Mouse (Mus musculus) embryonic fibroblast, embryonic 13.5 days (primary cell): ENCODE data around the gene Nav2.

ENCODE experiments used
- CTCF ChIP-seq: IDR thresholded peaks from 2 replicates; pipeline ENCODE4 v1.5.1; 2011; ENCODE audit warnings: mild to moderate bottlenecking, control low read depth, low read length, moderate library complexity, borderline replicate concordance; ENCODE audit not compliant: insufficient read depth
- POLR2A ChIP-seq: IDR thresholded peaks from 2 replicates; pipeline ENCODE4 v1.6.1; 2011; ENCODE audit warnings: low read depth, mild to moderate bottlenecking, control low read depth, low read length, moderate library complexity

DNA sequence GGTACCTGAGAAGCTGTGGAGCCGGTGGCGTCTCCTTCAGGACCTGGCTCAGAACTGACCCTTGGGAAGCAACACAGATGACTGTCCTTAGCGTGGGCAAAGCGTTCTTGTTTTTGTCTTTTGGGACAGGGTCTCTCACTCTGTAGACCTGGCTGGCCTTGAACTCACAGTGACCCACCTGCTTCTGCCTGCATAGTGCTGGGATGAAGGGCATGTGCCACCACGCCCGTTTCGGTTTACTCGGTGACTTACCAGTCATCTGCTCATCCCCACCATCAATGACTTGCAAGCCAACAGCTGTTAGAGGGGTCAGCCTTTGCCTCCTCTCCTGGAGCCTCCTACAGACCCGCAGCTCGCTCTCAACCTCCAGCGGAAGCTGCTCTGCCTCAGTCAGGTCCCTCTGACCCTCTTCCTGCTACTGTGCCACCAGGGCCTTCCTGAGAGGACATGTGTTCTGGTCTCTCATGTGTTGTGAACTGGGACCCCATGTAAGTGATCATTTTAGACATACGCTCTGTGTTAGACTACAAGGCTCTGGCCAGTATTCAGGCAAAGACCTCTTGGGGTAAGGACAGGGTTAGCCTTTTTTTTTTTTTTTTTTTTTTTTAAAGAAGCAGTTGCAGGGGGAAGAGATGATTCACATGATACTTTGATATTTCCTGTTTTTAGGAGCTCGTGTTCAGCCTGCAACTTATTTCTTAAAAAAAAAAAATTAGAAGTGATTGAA, 342.2 kb downstream of the Nav2 start:
- TF ChIP-seq POLR2A, result no peak
- no peak for TF ChIP-seq CTCF
